Mouse (Mus musculus): Measurements from ENCODE around the gene Kank1. TPM values are rescaled to one million over a fixed set of nuclear protein-coding genes. Genes with fewer than 3 reads are reported as not detected.

Gene Kank1
- polyA plus RNA-seq, 1 experiment from 2014 or later, result 8.3 TPM

DNA sequence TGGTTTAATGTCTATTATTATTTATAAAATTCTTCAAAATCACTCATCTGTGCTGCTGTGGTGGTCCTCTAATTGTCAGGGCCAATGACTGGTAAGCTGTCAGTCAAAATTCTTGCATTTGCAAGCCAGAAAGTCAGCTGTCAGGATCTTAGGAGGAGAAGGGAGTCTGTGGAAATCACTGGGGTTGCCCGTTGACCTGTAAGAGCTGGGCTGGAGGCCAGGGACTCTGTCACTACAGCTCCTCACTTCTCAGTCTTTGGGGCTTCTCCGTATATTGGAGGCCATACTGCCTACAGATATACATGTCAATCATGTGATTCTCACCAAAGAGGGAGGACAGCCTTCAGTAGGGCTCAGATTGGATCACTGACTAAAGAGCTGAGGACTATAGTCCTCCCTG, 16.2 kb upstream of the Kank1 start:
- no peak overlapping the region for H3K9ac ChIP-seq (ENCODE audit: low read depth, low read length)
- H3K4me3 ChIP-seq (ENCODE audit: low read depth, low read length), result no peak overlapping the region
- WGBS (ENCODE audit: insufficient replicate concordance), result 46% methylated on average over 2 of the region's 2 CpGs
- H3K4me2 ChIP-seq (ENCODE audit: low read depth, low read length), result no peak overlapping the region
- H3K4me1 ChIP-seq (ENCODE audit: control insufficient read depth, low read depth, low read length), result no peaks in the 10 kb centered on the region
- H3K9me3 ChIP-seq (replicated peaks; ENCODE audit: control insufficient read depth, low read length), result no peaks in the 10 kb centered on the region
- H3K27ac ChIP-seq (ENCODE audit: low read length), result no peak overlapping the region
- ATAC-seq (ENCODE audit: low read depth), result no peak
- H3K27me3 ChIP-seq (ENCODE audit: control insufficient read depth, insufficient read depth, low read depth, low read length), result no peaks in the 10 kb centered on the region
- H3K36me3 ChIP-seq (ENCODE audit: control insufficient read depth, insufficient read depth), result no peaks in the 10 kb centered on the region

DNA sequence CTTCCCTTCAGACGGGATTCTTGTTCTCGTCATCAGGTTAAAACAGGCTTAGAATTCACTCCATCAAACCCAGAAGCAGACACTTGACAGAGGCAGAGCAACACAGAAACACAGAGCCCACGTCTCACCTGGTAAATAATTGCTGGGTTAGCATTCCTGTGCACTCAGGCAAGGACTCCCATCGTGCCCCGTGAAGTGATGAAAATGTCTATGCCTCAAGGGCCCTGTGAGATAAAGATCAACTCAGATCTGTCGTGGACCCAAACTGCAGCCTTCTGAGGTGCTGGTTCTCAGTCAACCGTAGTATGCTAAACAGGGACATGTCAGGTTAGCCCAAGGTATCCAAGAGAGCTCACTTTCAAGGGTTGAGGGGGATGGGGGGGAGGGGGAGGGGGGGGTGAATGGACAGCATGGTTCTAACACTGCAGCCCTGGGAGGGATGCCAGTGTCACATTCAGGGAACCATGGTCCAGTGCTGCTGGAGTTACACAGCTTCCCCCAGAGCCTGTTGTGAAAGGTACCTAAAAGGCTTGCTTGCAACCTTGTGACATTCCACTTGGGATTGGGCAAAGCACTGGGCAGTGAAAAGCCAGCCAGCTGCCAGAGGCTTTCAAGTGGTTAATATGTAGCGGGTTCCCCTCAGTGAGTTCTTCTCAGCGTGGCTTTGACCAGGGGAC, 14.7 kb upstream of the Kank1 start:
- no peak for ATAC-seq (ENCODE audit: low read depth)
- Histone ChIP-seq H3K4me1 (ENCODE audit: control insufficient read depth, low read depth, low read length) (no peaks in the 10 kb centered on the region), H3K4me3 (ENCODE audit: low read depth, low read length) (no peak overlapping the region), H3K36me3 (ENCODE audit: control insufficient read depth, insufficient read depth) (no peaks in the 10 kb centered on the region), H3K27me3 (ENCODE audit: control insufficient read depth, insufficient read depth, low read depth, low read length) (no peaks in the 10 kb centered on the region), H3K9me3 (replicated peaks; ENCODE audit: control insufficient read depth, low read length) (no peaks in the 10 kb centered on the region), H3K27ac (ENCODE audit: low read length) (no peak overlapping the region), H3K4me2 (ENCODE audit: low read depth, low read length) (no peak overlapping the region), H3K9ac (ENCODE audit: low read depth, low read length) (no peak overlapping the region)
- WGBS (ENCODE audit: insufficient replicate concordance), result 48% methylated on average over 9 of the region's 9 CpGs

DNA sequence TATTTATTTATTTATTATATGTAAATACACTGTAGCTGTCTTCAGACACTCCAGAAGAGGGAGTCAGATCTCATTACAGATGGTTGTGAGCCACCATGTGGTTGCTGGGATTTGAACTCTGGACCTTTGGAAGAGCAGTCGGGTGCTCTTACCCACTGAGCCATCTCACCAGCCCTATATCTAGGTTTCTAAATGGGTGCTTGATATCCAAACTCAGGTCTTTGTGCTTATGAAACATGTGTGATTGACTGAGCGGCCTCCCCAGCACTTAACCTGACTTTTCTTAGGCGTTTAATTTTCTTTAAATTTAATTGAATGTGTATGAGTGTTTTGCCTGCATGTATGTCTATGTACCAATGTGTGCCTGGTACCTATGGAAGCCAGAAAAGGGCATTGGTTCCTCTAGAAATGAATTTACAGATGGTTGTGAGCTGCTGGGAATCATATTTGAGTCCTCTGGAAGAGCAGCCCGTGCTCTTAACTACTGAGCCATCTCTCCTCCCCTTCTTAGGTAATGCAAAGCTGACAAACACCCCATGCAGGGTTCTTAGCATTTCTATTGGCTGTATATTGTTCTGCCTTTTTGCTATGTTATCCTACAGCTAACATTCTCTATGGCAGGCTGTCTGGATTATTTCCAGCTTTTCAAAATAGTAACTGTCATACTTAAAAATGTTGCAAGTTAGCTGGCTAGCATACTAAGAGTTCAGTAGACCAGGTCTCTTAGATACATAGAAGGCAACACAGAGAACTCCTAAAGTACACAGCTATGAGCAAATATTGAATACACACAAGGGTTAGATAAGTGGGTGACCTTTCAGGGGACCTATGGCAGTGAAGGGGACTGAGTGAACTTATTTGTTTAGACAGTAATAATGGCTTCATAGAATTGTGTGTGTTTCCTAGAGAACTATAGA, 6.5 kb upstream of the Kank1 start:
- Histone ChIP-seq H3K9me3 (replicated peaks; ENCODE audit: control insufficient read depth, low read length) (no peaks in the 10 kb centered on the region), H3K4me2 (ENCODE audit: low read depth, low read length) (0 out of 2 replicates have a peak overlapping the region, but pooled peaks have one; percentile 6), H3K27me3 (ENCODE audit: control insufficient read depth, insufficient read depth, low read depth, low read length) (peaks cover 7% of the 10 kb centered on the region), H3K36me3 (ENCODE audit: control insufficient read depth, insufficient read depth) (no peaks in the 10 kb centered on the region), H3K27ac (ENCODE audit: low read length) (no peak overlapping the region), H3K4me1 (ENCODE audit: control insufficient read depth, low read depth, low read length) (no peaks in the 10 kb centered on the region), H3K9ac (ENCODE audit: low read depth, low read length) (no peak overlapping the region), H3K4me3 (ENCODE audit: low read depth, low read length) (no peak overlapping the region)
- WGBS (ENCODE audit: insufficient replicate concordance), result 53% methylated on average over 4 of the region's 4 CpGs
- peak; percentile 85 for ATAC-seq (ENCODE audit: low read depth)

DNA sequence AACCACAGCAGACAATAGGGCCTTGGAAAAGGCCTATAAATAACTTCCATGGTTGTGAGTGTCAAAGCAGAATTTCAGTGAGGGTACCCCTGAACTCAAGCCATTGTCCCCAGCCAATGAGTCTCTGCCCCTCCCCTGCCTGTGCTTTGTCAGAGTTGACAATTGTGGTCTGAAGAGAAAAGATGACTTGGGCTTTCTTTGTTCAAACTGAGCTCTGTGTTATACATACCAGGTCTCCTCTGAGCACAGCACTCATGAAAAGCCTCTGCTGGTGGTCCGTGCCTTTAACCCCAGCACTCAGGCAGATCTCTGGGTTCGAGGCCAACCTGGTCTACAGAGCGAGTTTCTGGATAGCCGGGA, 5.8 kb upstream of the Kank1 start:
- H3K27me3 ChIP-seq (ENCODE audit: control insufficient read depth, insufficient read depth, low read depth, low read length), result peaks cover 11% of the 10 kb centered on the region
- H3K9ac ChIP-seq (ENCODE audit: low read depth, low read length), result no peak overlapping the region
- WGBS (ENCODE audit: insufficient replicate concordance), result 55% methylated on average over 4 of the region's 4 CpGs
- H3K4me1 ChIP-seq (ENCODE audit: control insufficient read depth, low read depth, low read length), result no peaks in the 10 kb centered on the region
- ATAC-seq (ENCODE audit: low read depth), result no peak
- no peaks in the 10 kb centered on the region for H3K9me3 ChIP-seq (replicated peaks; ENCODE audit: control insufficient read depth, low read length)
- no peak overlapping the region for H3K4me3 ChIP-seq (ENCODE audit: low read depth, low read length)
- H3K4me2 ChIP-seq (ENCODE audit: low read depth, low read length), result no peak overlapping the region
- H3K36me3 ChIP-seq (ENCODE audit: control insufficient read depth, insufficient read depth), result no peaks in the 10 kb centered on the region
- no peak overlapping the region for H3K27ac ChIP-seq (ENCODE audit: low read length)

DNA sequence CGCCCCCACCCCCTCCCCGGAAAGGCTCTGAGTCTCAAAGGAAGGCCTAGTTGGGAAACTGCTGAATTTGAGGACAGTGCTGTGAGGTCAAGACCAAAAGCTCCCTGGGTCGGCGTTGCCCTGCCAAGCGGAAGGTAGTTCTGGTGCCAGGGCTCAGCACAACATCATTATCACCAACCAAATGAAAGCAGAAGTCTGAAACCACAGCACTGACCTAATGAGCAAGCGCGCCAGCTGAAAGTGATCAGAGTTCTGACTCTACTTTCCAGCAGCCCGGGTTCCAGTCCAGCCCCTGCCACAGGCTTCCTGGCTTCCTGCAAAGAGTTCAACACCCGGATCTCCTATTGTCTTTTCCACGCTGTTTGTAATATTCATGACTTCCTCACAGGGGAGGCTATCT, 4.7 kb upstream of the Kank1 start:
- no peak overlapping the region for H3K4me2 ChIP-seq (ENCODE audit: low read depth, low read length)
- no peak for ATAC-seq (ENCODE audit: low read depth)
- H3K4me1 ChIP-seq (ENCODE audit: control insufficient read depth, low read depth, low read length), result no peaks in the 10 kb centered on the region
- no peaks in the 10 kb centered on the region for H3K9me3 ChIP-seq (replicated peaks; ENCODE audit: control insufficient read depth, low read length)
- no peak overlapping the region for H3K4me3 ChIP-seq (ENCODE audit: low read depth, low read length)
- no peaks in the 10 kb centered on the region for H3K36me3 ChIP-seq (ENCODE audit: control insufficient read depth, insufficient read depth)
- H3K27me3 ChIP-seq (ENCODE audit: control insufficient read depth, insufficient read depth, low read depth, low read length), result peaks cover 22% of the 10 kb centered on the region
- H3K27ac ChIP-seq (ENCODE audit: low read length), result no peak overlapping the region
- WGBS (ENCODE audit: insufficient replicate concordance), result 38% methylated on average over 10 of the region's 10 CpGs
- no peak overlapping the region for H3K9ac ChIP-seq (ENCODE audit: low read depth, low read length)

DNA sequence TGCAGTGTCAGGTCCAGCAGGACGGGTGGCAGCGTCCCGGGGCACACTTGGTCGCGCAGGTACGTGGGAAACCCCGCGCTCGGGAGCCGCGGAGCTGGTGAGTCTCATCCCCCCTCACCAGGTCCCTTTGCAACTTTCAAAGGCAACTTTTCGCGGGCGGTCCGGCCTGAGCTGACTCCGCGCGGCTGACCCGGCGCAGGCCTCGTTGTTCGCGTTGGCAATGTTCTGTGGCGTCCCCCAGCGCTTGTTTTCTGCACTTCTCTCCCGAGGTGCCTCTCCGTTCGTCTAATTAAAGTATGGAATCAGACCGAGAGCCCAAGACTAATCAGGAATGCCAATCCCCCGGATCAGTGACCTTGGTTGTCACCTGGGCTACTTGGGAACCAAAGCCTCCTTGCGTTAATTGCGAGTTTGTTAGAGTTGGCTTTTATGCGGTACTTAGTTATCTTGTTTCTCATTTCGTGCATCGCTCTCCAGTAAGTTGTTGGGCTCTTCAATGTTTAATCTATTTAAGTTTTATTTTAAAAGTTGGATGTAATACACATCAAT, 791 bp downstream of the Kank1 start:
- Histone ChIP-seq H3K9ac (ENCODE audit: low read depth, low read length) (peak overlapping the region; percentile 34; the same call in 1 of the 2 replicates), H3K9me3 (replicated peaks; ENCODE audit: control insufficient read depth, low read length) (no peaks in the 10 kb centered on the region), H3K36me3 (ENCODE audit: control insufficient read depth, insufficient read depth) (no peaks in the 10 kb centered on the region), H3K27ac (ENCODE audit: low read length) (no peak overlapping the region), H3K4me3 (ENCODE audit: low read depth, low read length) (peak overlapping the region; percentile 60), H3K27me3 (ENCODE audit: control insufficient read depth, insufficient read depth, low read depth, low read length) (peaks cover 38% of the 10 kb centered on the region), H3K4me1 (ENCODE audit: control insufficient read depth, low read depth, low read length) (no peaks in the 10 kb centered on the region; the same call in 1 of the 2 replicates), H3K4me2 (ENCODE audit: low read depth, low read length) (peak overlapping the region; percentile 70)
- no peak for ATAC-seq (ENCODE audit: low read depth)
- under 1% methylated on average over 35 of the region's 35 CpGs for WGBS (ENCODE audit: insufficient replicate concordance)

DNA sequence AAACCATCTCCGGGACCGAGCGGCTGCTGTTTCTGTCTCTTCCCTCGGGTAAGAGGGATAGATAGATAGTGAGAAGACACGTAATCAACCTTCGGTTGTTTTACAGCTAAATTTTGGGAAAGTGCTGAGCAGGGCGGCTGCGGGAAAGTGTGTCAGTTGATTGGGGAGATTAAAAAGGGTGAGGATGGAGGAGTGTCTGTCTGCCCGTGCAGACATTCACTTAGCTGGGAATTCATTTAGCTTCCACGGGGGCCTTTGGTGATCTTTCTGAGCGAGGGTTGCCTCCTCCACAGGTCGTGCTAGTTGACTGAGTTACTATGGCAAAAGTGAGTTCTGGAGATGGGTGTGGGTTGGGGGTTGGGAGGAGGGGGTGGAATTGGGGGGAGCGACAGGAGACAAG, 1.3 kb downstream of the Kank1 start:
- no peak overlapping the region for H3K4me3 ChIP-seq (ENCODE audit: low read depth, low read length)
- H3K9ac ChIP-seq (ENCODE audit: low read depth, low read length), result no peak overlapping the region
- peaks cover 38% of the 10 kb centered on the region for H3K27me3 ChIP-seq (ENCODE audit: control insufficient read depth, insufficient read depth, low read depth, low read length)
- H3K9me3 ChIP-seq (replicated peaks; ENCODE audit: control insufficient read depth, low read length), result no peaks in the 10 kb centered on the region
- no peaks in the 10 kb centered on the region; the same call in 1 of the 2 replicates for H3K4me1 ChIP-seq (ENCODE audit: control insufficient read depth, low read depth, low read length)
- no peak overlapping the region for H3K27ac ChIP-seq (ENCODE audit: low read length)
- peak overlapping the region; percentile 70; the same call in 1 of the 2 replicates for H3K4me2 ChIP-seq (ENCODE audit: low read depth, low read length)
- ATAC-seq (ENCODE audit: low read depth), result no peak
- H3K36me3 ChIP-seq (ENCODE audit: control insufficient read depth, insufficient read depth), result no peaks in the 10 kb centered on the region
- WGBS (ENCODE audit: insufficient replicate concordance), result 7% methylated on average over 13 of the region's 13 CpGs

DNA sequence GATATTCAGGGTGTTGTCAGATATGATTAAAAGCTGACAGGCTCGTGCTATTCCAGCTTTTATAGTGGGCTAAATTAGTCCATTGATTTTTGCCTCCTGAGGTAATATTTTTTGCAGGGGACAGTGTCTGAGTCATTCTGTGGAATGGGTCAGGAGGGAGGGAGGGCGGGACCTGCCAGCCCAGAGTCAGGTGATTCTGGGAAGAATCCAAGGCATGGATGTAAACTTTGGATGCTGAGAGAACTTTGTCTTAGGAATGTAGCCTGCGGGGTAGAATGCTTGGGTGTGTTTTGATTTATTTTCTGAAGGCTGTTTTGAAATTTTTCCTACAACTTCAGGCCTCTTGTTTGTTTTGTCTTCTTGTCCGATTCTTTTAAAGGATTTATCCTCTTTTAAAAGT, 6.8 kb downstream of the Kank1 start:
- Histone ChIP-seq H3K4me3 (ENCODE audit: low read depth, low read length) (no peak overlapping the region), H3K4me2 (ENCODE audit: low read depth, low read length) (no peak overlapping the region), H3K9me3 (replicated peaks; ENCODE audit: control insufficient read depth, low read length) (no peaks in the 10 kb centered on the region), H3K27me3 (ENCODE audit: control insufficient read depth, insufficient read depth, low read depth, low read length) (peaks cover 3% of the 10 kb centered on the region; the same call in 1 of the 2 replicates), H3K27ac (ENCODE audit: low read length) (no peak overlapping the region), H3K9ac (ENCODE audit: low read depth, low read length) (no peak overlapping the region), H3K4me1 (ENCODE audit: control insufficient read depth, low read depth, low read length) (no peaks in the 10 kb centered on the region), H3K36me3 (ENCODE audit: control insufficient read depth, insufficient read depth) (no peaks in the 10 kb centered on the region)
- ATAC-seq (ENCODE audit: low read depth), result no peak
- WGBS (ENCODE audit: insufficient replicate concordance), result 56% methylated on average over 4 of the region's 4 CpGs

DNA sequence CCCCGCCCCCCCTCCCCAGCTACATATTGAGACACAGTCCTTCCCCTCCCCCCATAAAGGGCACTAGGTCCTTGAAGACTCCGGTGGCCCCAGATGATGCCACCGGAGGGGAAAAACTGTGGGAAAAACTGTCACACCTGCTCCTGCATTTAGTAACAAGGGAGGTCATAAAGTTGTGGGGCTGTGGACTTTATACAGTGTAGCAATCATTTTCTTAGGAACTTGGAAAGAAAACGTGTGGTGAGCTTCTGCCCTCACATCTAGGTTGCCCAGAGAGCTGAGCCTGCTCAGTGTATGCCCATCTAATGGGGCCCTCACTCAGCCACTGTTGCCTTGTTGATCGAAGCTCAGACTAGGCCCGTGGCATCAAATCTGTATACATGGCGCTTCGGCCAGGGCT, 9.3 kb downstream of the Kank1 start:
- H3K36me3 ChIP-seq (ENCODE audit: control insufficient read depth, insufficient read depth), result no peaks in the 10 kb centered on the region
- H3K9me3 ChIP-seq (replicated peaks; ENCODE audit: control insufficient read depth, low read length), result no peaks in the 10 kb centered on the region
- H3K4me1 ChIP-seq (ENCODE audit: control insufficient read depth, low read depth, low read length), result no peaks in the 10 kb centered on the region
- no peak overlapping the region for H3K4me2 ChIP-seq (ENCODE audit: low read depth, low read length)
- 66% methylated on average over 8 of the region's 8 CpGs for WGBS (ENCODE audit: insufficient replicate concordance)
- ATAC-seq (ENCODE audit: low read depth), result no peak
- no peak overlapping the region for H3K4me3 ChIP-seq (ENCODE audit: low read depth, low read length)
- H3K9ac ChIP-seq (ENCODE audit: low read depth, low read length), result no peak overlapping the region
- no peak overlapping the region for H3K27ac ChIP-seq (ENCODE audit: low read length)
- H3K27me3 ChIP-seq (ENCODE audit: control insufficient read depth, insufficient read depth, low read depth, low read length), result no peaks in the 10 kb centered on the region
